Mouse (Mus musculus) megakaryocyte, embryonic 14.5 days (primary cell): ENCODE measurements at regions not wholly inside any gene's neighbourhood (a gene's known extent, or its start where the extent isn't known, plus 50 kb on each side); places are given as distances from the start of the nearest gene placed in this dataset.

Experiments
- FLI1 ChIP-seq: IDR thresholded peaks from 2 replicates; pipeline ENCODE4 v1.6.1; 2012; ENCODE audit warnings: low read length, inconsistent platforms, mixed read lengths
- GATA1 ChIP-seq: IDR thresholded peaks from 3 replicates; pipeline ENCODE4 v1.6.1; 2012; ENCODE audit warnings: mixed read lengths, low read length, inconsistent platforms, borderline replicate concordance

DNA sequence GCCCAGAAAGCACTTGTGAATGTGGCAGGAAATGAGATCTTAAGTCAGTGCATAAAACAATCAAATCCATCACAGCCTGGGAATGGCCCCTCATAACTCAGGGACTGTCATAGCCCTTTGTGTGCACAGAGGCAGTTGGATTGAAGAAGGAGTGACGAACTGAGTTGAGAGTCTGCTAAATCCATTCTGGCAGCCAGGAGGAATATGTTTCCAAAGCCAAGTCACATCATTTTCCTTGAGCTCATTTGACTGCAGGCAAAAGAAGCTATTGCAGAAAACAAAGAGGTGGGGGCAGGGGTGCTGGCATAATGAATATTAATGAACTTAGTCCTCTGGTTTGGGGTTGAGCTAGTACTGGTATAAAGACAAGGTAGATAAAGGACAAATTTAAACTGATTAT lies 620.0 kb downstream of the Dhx35 start:
- TF ChIP-seq GATA1 (no peak), FLI1 (no peak)
